Mouse (Mus musculus): ENCODE results near the gene Oxt.

GRCm38 (mm10) chr2:130577021-130577420 lies 1.0 kb downstream of the Oxt start:
- TF ChIP-seq POLR2A (IDR thresholded peaks at IDR 0.05; ENCODE audit: borderline replicate concordance, insufficient read depth, low read length) = no peak
- no peak for TF ChIP-seq CTCF (IDR thresholded peaks at IDR 0.05; ENCODE audit: borderline replicate concordance, insufficient read depth, low read depth, low read length)
